Mouse (Mus musculus): ENCODE measurements around the gene Casr. TPM values are rescaled to one million over a fixed set of nuclear protein-coding genes. Genes with fewer than 3 reads are reported as not detected.

The Casr gene
- polyA plus RNA-seq, 1 experiment: 0.08 TPM

DNA sequence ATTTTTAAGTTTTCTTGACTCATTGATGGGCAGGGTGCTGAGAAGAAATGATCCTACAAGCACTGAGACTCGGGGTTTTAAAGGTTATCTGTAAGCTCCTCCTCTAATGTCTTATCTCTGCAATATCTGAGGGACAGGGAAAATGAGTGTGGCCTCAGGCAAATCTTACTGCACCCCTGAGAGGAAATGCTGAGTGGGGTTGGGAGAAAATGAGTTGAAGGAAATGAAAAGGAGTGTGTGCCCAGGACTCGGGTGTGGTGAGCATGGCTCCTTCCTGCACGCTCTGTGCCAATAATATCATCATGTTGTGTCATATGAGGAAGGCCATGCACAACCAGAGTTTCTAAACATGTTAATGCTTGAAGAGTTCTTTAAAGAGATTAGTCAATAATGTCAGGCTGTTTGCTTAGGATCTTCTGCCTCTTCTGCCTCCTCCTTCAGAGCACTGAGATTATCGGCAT is 106.6 kb downstream of the Casr start, which contains the start of gene Stfa3:
TSS of gene Stfa3 (minus strand) at position 51 of the 461 bp plus-strand sequence.
- TF ChIP-seq MAX (IDR thresholded peaks at IDR 0.05; ENCODE audit: low read depth) (no peak), REST (IDR thresholded peaks at IDR 0.05; ENCODE audit: insufficient read depth, insufficient read length) (no peak), TCF3 (IDR thresholded peaks at IDR 0.05; ENCODE audit: insufficient read length, low read depth) (no peak)
- Histone ChIP-seq H3K4me2 (ENCODE audit: low read depth) (no peak within 1 kb of the TSS), H3K4me3 (no peak within 1 kb of the TSS), H3K27me3 (ENCODE audit: control insufficient read depth, insufficient read depth, insufficient read length) (no peaks in the 10 kb centered on the region), H3K36me3 (ENCODE audit: control insufficient read depth, insufficient read depth) (no peaks in the 10 kb centered on the region), H3ac (ENCODE audit: control insufficient read depth, insufficient read length) (no peak within 1 kb of the TSS), H3K79me2 (ENCODE audit: control insufficient read depth, insufficient read depth) (no peaks in the 10 kb centered on the region)

Other genes with a start within 250 kb of the Casr start
- gene BC117090, start 227.8 kb downstream of the Casr start, polyA plus RNA-seq (2012; fragmentation: generic; extraction: Trizol): not detected
- gene BC100530, start 194.4 kb downstream of the Casr start, polyA plus RNA-seq (2012; fragmentation: generic; extraction: Trizol): not detected
- gene Stfa2, start 153.7 kb downstream of the Casr start, polyA plus RNA-seq (2012; fragmentation: generic; extraction: Trizol): not detected
- not detected for gene Stfa3, start 106.7 kb downstream of the Casr start, polyA plus RNA-seq (2012; fragmentation: generic; extraction: Trizol)
- gene Cd86, start 103.9 kb upstream of the Casr start, polyA plus RNA-seq (2012; fragmentation: generic; extraction: Trizol): not detected
- gene Ildr1, start 131.8 kb upstream of the Casr start, polyA plus RNA-seq (2012; fragmentation: generic; extraction: Trizol): not detected
- not detected for gene Slc15a2, start 222.8 kb upstream of the Casr start, polyA plus RNA-seq (2012; fragmentation: generic; extraction: Trizol)